Mouse (Mus musculus) CH12.LX (cell line): ENCODE data around the gene Ralgapa1. TPM values are rescaled to one million over a fixed set of nuclear protein-coding genes. Genes with fewer than 3 reads are reported as not detected.

Source experiments
- DNase-seq: peaks from one replicate; pipeline ENCODE4 v3.0.0-alpha.2; 2013; ENCODE audit errors: extremely low read depth
- H3K27ac ChIP-seq: 2 replicates; pipeline ENCODE4 v1.5.1; 2012; ENCODE audit warnings: low read depth, mild to moderate bottlenecking, control low read depth, moderate library complexity; ENCODE audit not compliant: insufficient read depth
- H3K27me3 ChIP-seq: replicated peaks from 2 replicates; pipeline ENCODE3; 2012; ENCODE audit warnings: inconsistent platforms
- H3K36me3 ChIP-seq, 2 experiments: replicated peaks in 1 of 2; 2 replicates each; pipeline versions ENCODE3 to v1.6.1; 2012; ENCODE audit warnings: inconsistent platforms in 1 of 2, low read length in 1 of 2, mild to moderate bottlenecking in 1 of 2, mixed read lengths in 1 of 2, moderate library complexity in 1 of 2; ENCODE audit not compliant: control insufficient read depth in 1 of 2, insufficient read depth in 1 of 2
- H3K4me1 ChIP-seq, 2 experiments: 2 replicates each; pipeline ENCODE4 v1.6.1; 2012; ENCODE audit warnings: inconsistent platforms in 1 of 2, moderate library complexity in 1 of 2; ENCODE audit not compliant: insufficient read depth in 2 of 2, control insufficient read depth in 1 of 2
- H3K4me2 ChIP-seq: 2 replicates; pipeline ENCODE4 v1.6.1; 2012; ENCODE audit warnings: low read depth, mild to moderate bottlenecking, control low read depth; ENCODE audit not compliant: poor library complexity, insufficient read depth, severe bottlenecking
- H3K4me3 ChIP-seq, 3 experiments: fragments of 150-350 bp in 1 of 3; sonication (generic) in 1 of 3; replicated peaks in 1 of 3; 2 replicates each; pipeline versions ENCODE3 to v1.5.1; 2011 to 2012; ENCODE audit warnings: low read depth in 2 of 3, low read length in 2 of 3, mild to moderate bottlenecking in 2 of 3, moderate library complexity in 2 of 3, control low read depth in 1 of 3, improper control_type of control experiment in 1 of 3, inconsistent platforms in 1 of 3, mixed read lengths in 1 of 3; ENCODE audit not compliant: poor library complexity in 1 of 3
- H3K79me2 ChIP-seq: replicated peaks from 2 replicates; pipeline ENCODE4 v1.6.1; 2012; ENCODE audit warnings: mild to moderate bottlenecking, moderate library complexity; ENCODE audit not compliant: control insufficient read depth, poor library complexity, insufficient read depth, severe bottlenecking; ENCODE audit errors: extremely low read depth
- H3K9ac ChIP-seq: 2 replicates; pipeline ENCODE4 v1.6.1; 2012; ENCODE audit warnings: low read depth, mild to moderate bottlenecking, control low read depth, moderate library complexity; ENCODE audit not compliant: insufficient read depth
- H3K9me3 ChIP-seq: replicated peaks from 2 replicates; pipeline ENCODE3; 2012; ENCODE audit warnings: low read length, inconsistent platforms, mixed read lengths
- CHD1 ChIP-seq: IDR thresholded peaks from 2 replicates; pipeline ENCODE4 v1.6.1; 2012; ENCODE audit warnings: low read depth, low read length, improper control_type of control experiment, inconsistent platforms
- CTCF ChIP-seq, 2 experiments: IDR thresholded peaks in 1 of 2; conservative IDR thresholded peaks in 1 of 2; 2 replicates each; pipeline ENCODE4 v1.5.1; 2011 to 2012; ENCODE audit warnings: low read depth in 2 of 2, low read length in 2 of 2, improper control_type of control experiment in 1 of 2, inconsistent platforms in 1 of 2, mild to moderate bottlenecking in 1 of 2, moderate library complexity in 1 of 2
- ELF1 ChIP-seq: IDR thresholded peaks from 2 replicates; pipeline ENCODE4 v1.6.1; 2014; ENCODE audit warnings: low read depth, mild to moderate bottlenecking, inconsistent platforms, low read length, improper control_type of control experiment
- GABPA ChIP-seq: IDR thresholded peaks from 2 replicates; pipeline ENCODE4 v1.6.1; 2012; ENCODE audit warnings: low read depth, low read length, improper control_type of control experiment, inconsistent platforms; ENCODE audit not compliant: insufficient replicate concordance
- HCFC1 ChIP-seq: IDR thresholded peaks from 2 replicates; pipeline ENCODE4 v1.6.1; 2012; ENCODE audit warnings: low read depth, mild to moderate bottlenecking, inconsistent platforms, low read length, improper control_type of control experiment
- KAT2A ChIP-seq: IDR thresholded peaks from 2 replicates; pipeline ENCODE4 v1.6.1; 2012; ENCODE audit warnings: low read length, improper control_type of control experiment, inconsistent platforms; ENCODE audit not compliant: insufficient replicate concordance
- MAX ChIP-seq: IDR thresholded peaks from 2 replicates; pipeline ENCODE4 v1.6.1; 2011; ENCODE audit warnings: low read length, improper control_type of control experiment
- MXI1 ChIP-seq: IDR thresholded peaks from 2 replicates; pipeline ENCODE4 v1.6.1; 2011; ENCODE audit warnings: mild to moderate bottlenecking, low read depth, low read length, improper control_type of control experiment
- NRF1 ChIP-seq: IDR thresholded peaks from 2 replicates; pipeline ENCODE4 v1.6.1; 2014; ENCODE audit warnings: low read depth, mild to moderate bottlenecking, inconsistent platforms, low read length, improper control_type of control experiment, moderate library complexity
- PAX5 ChIP-seq: IDR thresholded peaks from 2 replicates; pipeline ENCODE4 v1.6.1; 2012; ENCODE audit warnings: low read length, inconsistent platforms, mixed read lengths
- RCOR1 ChIP-seq: conservative IDR thresholded peaks from 2 replicates; pipeline ENCODE4 v1.6.1; 2012; ENCODE audit warnings: low read depth, mild to moderate bottlenecking, inconsistent platforms, low read length, improper control_type of control experiment
- SMC3 ChIP-seq: IDR thresholded peaks from 2 replicates; pipeline ENCODE4 v1.6.1; 2011; ENCODE audit warnings: low read depth, low read length, improper control_type of control experiment
- TBP ChIP-seq: conservative IDR thresholded peaks from 2 replicates; pipeline ENCODE4 v1.6.1; 2011; ENCODE audit warnings: low read depth, low read length, improper control_type of control experiment
- TCF12 ChIP-seq: IDR thresholded peaks from 2 replicates; pipeline ENCODE4 v1.6.1; 2014; ENCODE audit warnings: low read depth, mild to moderate bottlenecking, inconsistent platforms, low read length, improper control_type of control experiment
- USF1 ChIP-seq: IDR thresholded peaks from 2 replicates; pipeline ENCODE4 v1.6.1; 2014; ENCODE audit warnings: low read depth, mild to moderate bottlenecking, inconsistent platforms, low read length, improper control_type of control experiment
- ZC3H11A ChIP-seq: IDR thresholded peaks from 2 replicates; pipeline ENCODE4 v1.6.1; 2012; ENCODE audit warnings: low read depth, mild to moderate bottlenecking, inconsistent platforms, low read length, improper control_type of control experiment
- dilution Hi-C: fragments of 300-500 bp; cut with MboI; formaldehyde crosslinking; loops from 2 replicates; pipeline ENCODE4 v1.14.3; 2020; ENCODE audit warnings: low sequenced_read_pairs; ENCODE audit not compliant: extremely low pct_unique_long_range_greater_than_20kb, extremely low pct_ligation_motif_present
- in situ Hi-C: fragments of 300-500 bp; cut with MboI; formaldehyde crosslinking; loops from 3 replicates; pipeline ENCODE4 v1.14.3; 2019; ENCODE audit warnings: low sequenced_read_pairs, low pct_ligation_motif_present, low pct_unique_long_range_greater_than_20kb, mixed read lengths
- polyA plus RNA-seq: library from polyadenylated mRNA; unstranded; fragments of >175 nt; gene quantifications from 2 replicates; pipeline ENCODE4 v1.2.1, GENCODE M21; 2012; ENCODE audit warnings: low read depth; ENCODE audit not compliant: insufficient read length
- total RNA-seq, 2 experiments: library from RNA; depleted of rRNA; stranded (reverse); fragments of 300-350 nt in 1 of 2; fragments of >200 nt in 1 of 2; gene quantifications; 2 replicates each; pipeline ENCODE4 v1.2.3; 2012 to 2014

Ralgapa1 gene
- total and polyA plus RNA-seq, 3 experiments: 10.3 to 24.4 (median 19.2) TPM

GRCm38 (mm10) chr12:55869622-55870322, 48.8 kb upstream of the Ralgapa1 start:
- H3K36me3 ChIP-seq: peaks cover 20 to 54% of the 10 kb centered on the region in 2 experiments
- no peaks in the 10 kb centered on the region for H3K79me2 ChIP-seq
- H3K4me1 ChIP-seq: no peaks in the 10 kb centered on the region
- in situ Hi-C loops (no loop called here), dilution Hi-C loops (no loop called here)
- no peak for DNase-seq
- H3K4me3 ChIP-seq: no peak overlapping the region
- no peak overlapping the region for H3K9ac ChIP-seq
- no peak overlapping the region for H3K4me2 ChIP-seq
- H3K9me3 ChIP-seq: no peaks in the 10 kb centered on the region
- no peak for TF ChIP-seq MXI1
- TF ChIP-seq NRF1: no peak
- no peak for TF ChIP-seq GABPA
- no peak for TF ChIP-seq TBP
- no peak for TF ChIP-seq RCOR1
- TF ChIP-seq, all 38 proteins: peak for 0
- Histone ChIP-seq H3K27ac (no peak overlapping the region), H3K27me3 (no peaks in the 10 kb centered on the region)

GRCm38 (mm10) chr12:55867738-55868137, 46.8 kb upstream of the Ralgapa1 start:
- no peak overlapping the region for H3K9ac ChIP-seq
- no peaks in the 10 kb centered on the region for H3K27me3 ChIP-seq
- no peaks in the 10 kb centered on the region for H3K79me2 ChIP-seq
- no peak overlapping the region for H3K4me3 ChIP-seq
- H3K9me3 ChIP-seq: no peaks in the 10 kb centered on the region
- in situ Hi-C loops: no loop called here
- no peak overlapping the region for H3K27ac ChIP-seq
- peaks cover 23 to 67% of the 10 kb centered on the region in 2 experiments for H3K36me3 ChIP-seq
- no peak for DNase-seq
- TF ChIP-seq SMC3: no peak
- no peak for TF ChIP-seq MAX
- no peak for TF ChIP-seq ZC3H11A
- no peak overlapping the region for H3K4me2 ChIP-seq
- dilution Hi-C loops: no loop called here
- H3K4me1 ChIP-seq: no peaks in the 10 kb centered on the region

DNA sequence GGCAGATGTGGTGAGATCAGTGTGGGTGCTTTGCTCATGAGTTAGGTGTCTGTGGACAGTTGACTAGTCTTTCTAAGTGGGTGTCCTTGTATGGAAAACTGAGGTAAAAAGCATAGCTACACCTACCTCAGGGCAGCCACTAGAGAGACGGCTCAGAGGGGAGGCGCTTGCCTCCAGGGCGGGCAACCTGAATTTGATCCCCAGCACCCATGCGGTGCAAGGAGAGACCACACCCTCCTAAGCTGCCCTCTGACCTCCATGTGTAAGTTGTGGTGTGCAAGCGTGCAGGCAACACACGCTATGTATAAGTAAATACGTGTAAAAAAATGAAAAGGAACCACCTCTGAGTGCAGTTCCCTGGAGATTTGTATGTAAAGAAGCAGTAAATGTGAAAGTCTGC, 39.7 kb upstream of the Ralgapa1 start:
- in situ Hi-C loops: no loop called here
- Histone ChIP-seq H3K27ac (no peak overlapping the region), H3K4me3 (no peak overlapping the region), H3K27me3 (no peaks in the 10 kb centered on the region), H3K9ac (no peak overlapping the region), H3K4me2 (no peak overlapping the region), H3K9me3 (peaks cover 12% of the 10 kb centered on the region), H3K36me3 (peaks cover 40 to 73% of the 10 kb centered on the region in 2 experiments), H3K79me2 (no peaks in the 10 kb centered on the region), H3K4me1 (no peaks in the 10 kb centered on the region)
- no peak for DNase-seq
- TF ChIP-seq CTCF (conservative IDR thresholded peaks at IDR 0.05 in 1 of 2, IDR thresholded peaks at IDR 0.05 in 1 of 2; ENCODE audit: low read depth in 2 of 2, low read length in 2 of 2) (no peak), KAT2A (no peak), CHD1 (no peak), ELF1 (no peak), TCF12 (no peak), USF1 (no peak), HCFC1 (no peak), PAX5 (no peak)
- dilution Hi-C loops: no loop called here
